Mouse (Mus musculus) testis, postnatal 10 days (tissue): Measurements from ENCODE around the gene Ap1s3.
"Not testable (repeated sequence)": the region's sequence is repeated elsewhere in the genome, so short reads cannot be mapped to it uniquely, and the experiment has no call there.

Experiments used
- DNase-seq: peaks from one replicate; pipeline ENCODE4 v3.0.0; 2021; ENCODE audit warnings: low spot score

Ap1s3 gene

DNA sequence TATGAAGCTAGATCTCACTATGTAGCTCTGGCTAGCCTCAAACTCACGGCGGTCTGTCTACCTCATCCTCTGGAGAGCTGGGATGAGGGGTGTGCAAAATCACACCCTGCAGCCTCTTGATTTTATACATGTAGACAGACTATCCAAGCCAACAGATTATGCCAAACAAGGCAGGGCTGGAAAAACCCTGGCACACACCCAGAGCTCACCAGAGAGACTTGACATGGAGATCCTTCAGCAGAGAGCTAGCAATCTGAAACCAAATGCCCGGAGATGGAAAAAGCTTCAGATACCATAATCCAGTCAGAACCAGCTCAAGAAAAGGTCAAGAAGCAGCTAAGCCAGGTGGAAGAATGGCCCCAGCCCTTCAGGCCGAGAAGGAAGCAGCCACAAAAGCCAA lies 6.9 kb downstream of the Ap1s3 start:
- DNase-seq: no peak

DNA sequence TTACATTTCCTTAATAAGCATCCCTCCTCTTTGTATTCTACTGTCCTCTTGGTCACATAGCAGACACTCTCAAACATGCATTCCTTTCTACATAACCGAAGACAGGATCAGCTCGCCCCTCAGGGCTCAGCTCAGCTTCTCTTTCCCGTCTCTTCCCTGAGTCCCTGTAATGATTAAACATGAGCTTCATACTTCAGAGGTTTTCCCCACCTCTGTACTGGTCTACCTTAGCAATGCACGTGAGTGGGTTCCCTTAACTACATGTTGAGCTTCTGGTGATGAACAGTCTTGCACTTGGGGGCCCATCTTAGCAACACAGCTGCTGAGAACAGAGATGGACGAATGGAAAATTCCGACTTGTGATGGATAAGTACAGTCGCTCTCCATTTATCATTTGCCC lies 12.2 kb downstream of the Ap1s3 start:
- no peak for DNase-seq

DNA sequence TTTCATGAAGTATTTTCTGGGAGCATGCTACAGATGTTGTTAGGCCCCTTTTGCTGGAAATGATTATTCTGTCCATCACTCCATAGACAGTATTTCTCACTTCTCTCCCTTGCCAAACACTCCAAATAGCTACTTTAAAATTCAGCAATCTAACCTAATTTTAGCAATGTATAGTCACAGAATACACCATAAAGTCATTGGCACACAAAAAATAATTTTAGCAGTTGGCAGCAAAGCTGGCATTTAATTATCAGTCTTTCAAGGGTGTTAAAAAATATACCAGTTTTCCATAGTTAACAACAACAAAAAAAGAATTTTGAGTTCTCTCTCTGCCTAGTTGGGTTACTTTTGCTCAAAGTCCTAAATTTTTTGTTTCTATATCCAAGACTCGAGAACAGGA lies 14.4 kb downstream of the Ap1s3 start:
- no peak for DNase-seq

DNA sequence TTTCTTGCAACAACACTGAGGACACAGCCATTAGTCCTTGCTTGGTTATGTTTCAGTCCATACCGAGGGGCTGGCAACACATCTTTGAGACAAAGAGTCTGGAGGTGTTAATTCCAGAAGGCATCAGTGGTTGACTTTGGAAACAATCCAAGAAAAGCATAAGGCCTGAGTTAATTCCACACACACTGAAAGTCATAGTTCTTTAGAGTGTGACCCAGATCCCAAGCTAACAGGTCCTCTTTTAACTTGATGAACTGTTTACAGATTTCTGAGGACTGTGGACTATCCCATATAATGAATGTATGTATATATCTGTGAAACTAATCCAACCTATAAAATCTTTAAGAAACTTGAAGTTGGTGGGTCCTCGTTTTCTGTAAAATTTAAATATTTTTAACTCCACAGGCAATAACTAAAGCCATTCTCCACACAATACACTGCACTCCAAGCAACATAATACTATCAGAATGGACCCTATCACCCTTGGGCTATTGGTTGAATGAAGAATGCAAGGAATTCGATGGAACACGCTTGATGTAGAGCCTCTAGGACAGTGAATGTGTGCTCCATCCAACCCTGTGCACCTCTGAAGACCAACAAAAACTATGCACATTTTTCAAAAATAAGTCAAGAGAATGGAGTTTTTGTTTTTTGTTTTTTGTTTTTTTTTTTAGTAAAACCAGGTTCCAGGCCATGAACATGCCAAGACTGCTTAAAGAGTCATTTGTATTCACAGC lies 15.8 kb downstream of the Ap1s3 start:
- DNase-seq: no peak

DNA sequence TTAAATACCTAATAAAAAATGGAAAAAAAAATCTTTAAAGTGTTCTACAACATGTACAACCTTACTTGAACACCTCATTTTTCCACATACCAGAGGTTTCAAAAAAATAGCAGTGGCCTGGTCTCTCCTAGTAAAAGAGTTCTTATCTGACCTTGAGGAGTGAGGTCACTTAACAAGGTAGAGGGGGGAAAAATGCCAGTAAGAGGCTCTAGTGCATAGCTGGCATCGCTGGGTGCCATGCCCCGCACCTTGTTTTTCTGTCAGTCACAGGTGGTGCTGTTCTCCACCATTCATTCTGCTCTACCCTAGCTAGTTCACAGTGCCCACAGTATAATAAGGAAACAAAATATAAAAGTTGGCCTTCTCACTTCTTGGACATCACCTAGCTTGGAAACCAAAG lies 16.8 kb downstream of the Ap1s3 start:
- no peak for DNase-seq

DNA sequence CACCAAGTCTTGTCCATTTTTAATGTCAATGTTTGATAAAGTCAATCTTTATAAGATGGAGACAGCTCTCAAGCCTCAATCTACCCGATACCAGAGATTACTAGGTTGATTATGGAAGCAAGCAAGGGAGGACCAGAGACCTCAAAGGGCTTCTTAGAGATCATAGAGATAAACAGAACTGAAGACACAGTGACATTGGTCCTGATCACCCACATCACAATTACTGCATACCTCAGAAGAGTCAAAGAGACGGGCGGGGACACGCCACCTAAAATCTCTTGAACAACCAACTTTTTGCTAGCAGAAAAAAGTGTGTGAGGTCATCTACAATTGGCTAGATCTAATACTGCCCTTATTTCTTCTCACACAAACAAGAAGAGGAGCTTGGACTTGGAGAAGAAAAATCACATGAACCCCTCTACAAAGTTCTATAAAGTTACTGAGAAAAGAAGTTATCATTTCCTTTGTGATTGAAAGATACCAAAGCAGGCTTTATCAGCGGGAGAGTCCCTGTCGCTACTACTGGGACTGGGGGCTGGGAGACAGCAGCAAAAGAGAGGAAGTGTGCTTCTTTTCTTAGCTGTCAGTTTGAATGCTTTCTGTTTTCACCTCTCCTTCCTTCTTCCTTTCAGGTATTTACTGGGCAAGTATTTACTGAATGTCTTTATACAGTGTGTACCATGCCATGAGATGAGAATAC lies 28.2 kb downstream of the Ap1s3 start:
- DNase-seq: no peak

DNA sequence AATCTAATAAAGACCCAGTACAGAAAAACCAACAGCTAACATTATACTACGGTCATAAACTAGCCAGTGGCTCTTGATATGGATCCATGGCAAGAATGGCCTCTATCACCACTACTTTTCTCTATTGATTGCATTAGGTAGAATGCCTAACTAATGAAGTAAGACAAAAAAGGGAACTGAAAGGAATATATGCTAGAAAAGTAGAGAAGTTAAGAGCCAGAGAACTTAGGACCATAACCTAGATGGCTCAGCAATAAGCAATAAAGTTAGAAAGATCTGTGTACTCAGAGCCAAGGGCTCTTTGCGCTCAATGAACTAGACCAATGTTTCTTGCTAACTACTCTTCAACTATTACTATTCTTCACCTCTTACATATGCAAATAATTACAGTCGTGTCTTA lies 29.1 kb downstream of the Ap1s3 start:
- DNase-seq: no peak

DNA sequence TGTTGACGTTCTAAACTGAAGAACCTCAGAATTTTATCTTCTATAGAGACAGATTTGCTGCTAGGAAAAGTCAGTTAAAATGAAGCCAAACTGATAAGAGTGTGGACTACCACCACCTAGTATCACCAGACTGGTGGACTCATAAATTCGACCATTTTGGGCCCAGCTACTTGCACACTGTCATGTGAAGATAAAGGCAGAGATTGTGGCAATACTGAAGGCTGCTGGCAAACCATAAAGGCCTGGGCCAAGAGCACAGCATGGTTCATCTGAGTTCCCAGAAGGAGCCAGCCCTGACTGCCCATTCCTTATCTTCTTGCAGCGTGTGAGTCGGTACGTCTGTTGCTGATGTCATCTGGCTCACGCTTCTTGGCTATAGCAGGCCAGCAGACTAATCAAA lies 30.4 kb downstream of the Ap1s3 start:
- no peak for DNase-seq

DNA sequence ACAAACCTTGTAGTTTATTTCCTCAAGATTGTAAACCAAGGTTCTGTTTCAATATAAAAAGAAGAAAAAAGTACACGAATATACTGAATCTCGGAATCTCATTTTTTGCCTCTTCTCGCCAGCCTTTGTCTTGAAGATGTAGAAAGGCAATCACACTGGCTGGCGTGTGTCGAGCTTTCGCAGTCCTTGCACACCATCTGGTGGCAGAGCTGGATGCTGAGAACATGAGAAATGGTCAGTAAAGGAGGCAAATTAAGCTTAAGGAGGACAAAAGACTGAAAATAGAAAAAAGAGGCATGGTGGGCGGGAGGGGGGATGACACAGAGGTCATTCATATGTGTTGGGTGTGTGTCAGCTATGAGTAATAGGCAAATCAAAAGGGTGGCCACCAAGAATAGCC lies 31.6 kb downstream of the Ap1s3 start:
- DNase-seq: peak; percentile 70

DNA sequence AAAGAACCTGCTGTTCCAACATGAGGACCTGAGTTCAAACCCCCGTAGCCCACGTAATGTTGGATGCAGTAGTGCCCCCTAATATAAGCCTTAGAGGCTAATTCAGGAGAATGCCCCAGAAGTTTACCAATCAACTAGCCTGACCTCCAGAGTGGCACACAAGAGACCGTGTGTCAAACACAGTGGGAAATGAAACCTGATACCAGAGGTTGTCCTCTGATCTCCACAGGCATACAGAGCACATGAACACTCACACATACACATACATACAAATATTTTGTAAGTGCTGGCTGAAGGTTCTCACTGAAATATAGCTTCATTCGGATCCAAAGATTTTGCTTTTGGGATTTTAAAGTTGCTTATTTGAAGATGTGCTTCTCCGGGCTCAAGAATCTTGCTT lies 32.1 kb downstream of the Ap1s3 start:
- no peak for DNase-seq

DNA sequence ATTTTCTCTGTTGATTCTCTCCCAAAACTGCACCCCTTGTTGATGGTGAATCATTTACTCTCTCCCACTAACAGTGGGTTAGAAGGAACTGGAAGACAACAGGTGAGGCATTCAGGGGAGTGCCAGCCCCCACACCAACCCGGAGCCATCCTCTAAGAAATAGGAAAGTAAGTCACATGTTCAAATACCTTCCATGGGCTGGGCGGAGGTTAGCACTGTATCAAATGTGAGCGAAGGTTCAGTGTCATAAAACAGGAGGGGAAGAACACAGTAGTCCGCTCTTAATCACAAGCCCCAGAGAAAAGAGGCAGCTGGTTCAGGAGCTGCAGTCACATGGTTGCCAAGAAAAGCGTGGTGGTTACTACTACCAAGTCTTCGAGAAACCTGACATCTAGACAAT lies 32.7 kb downstream of the Ap1s3 start:
- DNase-seq: no peak

DNA sequence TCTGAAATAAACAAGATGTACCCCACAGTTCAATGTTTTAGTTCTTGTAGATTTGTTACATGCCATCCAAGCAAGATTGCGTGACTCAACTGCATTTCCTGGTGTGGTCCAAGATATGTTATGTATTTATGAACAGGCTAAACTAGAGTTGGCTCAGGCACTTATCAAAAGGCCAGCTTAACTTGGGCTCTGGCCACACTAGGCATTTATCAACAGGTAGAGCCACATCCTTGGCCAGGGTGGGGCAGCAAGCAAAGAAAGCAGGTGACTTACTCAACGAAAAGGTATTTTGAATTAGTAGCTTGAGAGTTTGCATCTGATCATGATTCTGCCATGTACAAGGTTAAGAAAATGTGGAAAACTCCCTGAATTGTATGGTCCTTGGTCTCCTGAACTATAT lies 34.0 kb downstream of the Ap1s3 start:
- DNase-seq: no peak

DNA sequence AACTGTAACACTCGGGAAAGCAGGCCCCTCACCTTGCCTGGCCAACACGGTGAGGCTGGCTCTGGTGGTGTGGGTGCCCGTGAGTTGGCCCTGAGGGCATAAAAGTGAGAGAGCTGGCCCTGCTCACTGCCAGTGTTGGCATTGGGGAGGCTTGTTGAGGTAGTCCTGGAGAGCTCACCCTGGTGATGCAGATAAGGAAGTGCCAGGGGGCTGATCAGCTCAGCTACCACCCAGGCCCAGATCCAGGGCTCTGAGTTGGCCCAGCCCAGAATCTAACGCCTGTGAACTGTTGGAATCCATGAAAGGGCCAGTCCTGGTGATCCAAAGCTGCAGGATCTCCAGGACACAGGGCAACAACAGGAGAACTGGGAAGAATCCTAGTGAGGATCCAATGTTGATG lies 40.3 kb downstream of the Ap1s3 start:
- no peak for DNase-seq

DNA sequence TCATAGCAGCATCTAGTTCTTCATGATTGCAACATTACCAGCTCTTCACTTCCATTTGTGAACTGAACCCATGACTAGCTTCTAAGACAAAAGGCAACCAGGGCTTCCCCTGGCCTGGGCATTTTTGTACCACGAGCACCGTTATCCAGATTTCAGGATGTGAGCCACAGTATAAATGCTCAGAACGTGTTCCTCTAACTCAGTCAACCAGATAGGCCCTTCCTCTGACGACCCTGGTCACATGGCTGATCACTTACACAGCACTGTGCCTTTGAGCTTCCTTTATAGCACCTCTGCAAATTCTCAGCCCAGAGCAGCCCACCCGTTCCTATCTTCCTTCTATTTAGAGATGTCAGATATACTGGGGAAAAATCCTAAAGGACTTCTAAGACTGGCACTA lies 42.0 kb downstream of the Ap1s3 start:
- no peak for DNase-seq

DNA sequence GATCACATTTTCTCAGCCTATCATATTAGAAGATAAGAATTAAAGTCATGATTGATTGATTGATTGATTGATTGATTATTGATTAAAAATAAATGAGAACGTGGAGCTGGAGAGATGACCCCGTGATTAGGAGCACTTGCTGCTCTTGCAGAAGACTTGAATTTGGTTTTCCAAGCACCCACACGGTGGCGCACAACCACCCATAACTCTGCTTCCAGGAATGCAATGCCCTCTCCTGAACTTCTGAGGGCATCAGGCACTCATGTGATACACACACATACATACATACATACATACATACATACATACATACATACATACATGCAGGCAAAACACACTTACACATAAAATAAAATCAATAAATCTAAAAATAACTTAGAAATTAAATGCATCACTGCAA lies 45.6 kb downstream of the Ap1s3 start:
- no peak for DNase-seq

DNA sequence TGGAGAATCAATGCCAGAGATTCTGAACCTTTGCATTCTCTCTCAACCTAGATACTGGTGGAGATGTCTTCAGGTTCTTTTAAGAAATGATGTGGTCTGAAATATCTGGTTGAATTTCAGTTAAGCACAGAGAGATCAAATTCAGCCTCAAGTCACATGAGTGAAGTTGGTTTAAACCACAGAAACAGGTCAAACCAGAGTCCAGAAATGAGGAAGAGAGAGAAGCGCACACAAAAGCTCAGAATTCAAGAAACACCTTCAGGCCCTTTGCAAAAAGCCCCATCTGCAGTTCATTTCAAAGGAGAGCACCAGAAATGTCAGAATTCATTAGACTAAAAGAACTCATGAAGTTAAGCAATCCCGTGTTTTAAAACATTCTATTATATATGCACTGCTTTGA lies 52.3 kb downstream of the Ap1s3 start:
- DNase-seq: no peak

DNA sequence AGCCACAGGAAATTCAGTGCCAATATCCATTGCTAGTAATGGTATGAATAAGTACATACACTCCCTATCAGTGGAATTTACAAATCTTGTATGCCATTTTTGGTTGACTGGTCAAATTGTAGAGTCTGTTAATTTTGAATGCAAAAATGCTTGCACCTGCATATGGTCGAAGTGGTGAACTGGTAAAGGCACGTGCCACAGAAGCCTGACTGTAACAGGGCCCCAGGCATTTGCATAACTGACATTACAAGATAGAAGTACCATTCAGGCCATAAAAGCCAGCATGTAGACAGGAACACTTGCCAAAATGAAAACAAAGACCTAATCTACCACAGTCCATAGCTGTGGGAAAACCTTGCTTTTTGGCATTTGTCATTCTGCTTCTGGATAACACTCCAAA lies 55.3 kb downstream of the Ap1s3 start:
- DNase-seq: no peak

DNA sequence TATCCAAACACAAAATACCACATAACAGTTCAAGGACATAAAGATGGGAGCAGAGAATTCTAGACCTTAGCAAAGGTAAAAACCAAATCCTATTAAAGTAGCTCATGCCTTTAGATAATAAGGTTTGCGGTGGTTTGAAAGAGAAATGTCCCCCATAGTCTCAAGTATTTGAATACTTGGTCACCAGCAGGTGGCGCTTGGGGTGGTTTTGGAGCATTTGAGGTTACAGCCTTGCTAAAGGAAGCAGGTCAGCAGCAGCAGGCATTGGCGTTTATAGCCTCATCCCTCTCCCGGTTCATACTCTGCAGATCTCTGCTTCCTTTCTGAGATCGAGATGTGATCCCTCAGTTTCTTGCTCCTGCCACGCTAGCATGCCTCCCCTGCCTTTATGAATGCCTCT lies 57.3 kb downstream of the Ap1s3 start:
- DNase-seq: peak; percentile 44

DNA sequence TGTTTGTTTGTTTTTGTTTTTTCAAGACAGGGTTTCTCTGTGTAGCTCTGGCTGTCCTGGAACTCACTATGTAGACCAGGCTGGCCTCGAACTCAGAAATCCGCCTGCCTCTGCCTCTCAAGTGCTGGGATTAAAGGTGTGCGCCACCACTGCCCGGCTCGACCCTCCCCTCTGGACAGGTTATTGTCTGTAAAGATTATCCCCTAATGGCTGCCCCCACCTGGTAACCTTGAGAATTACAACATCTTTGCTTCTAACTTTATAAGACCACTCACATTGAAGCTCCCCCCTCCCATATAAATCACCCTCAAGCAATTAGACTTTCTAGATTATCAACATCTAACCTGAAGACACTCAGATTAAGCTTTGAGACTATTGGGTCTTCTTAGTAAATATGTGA lies 60.5 kb downstream of the Ap1s3 start:
- not testable (repeated sequence) for DNase-seq

DNA sequence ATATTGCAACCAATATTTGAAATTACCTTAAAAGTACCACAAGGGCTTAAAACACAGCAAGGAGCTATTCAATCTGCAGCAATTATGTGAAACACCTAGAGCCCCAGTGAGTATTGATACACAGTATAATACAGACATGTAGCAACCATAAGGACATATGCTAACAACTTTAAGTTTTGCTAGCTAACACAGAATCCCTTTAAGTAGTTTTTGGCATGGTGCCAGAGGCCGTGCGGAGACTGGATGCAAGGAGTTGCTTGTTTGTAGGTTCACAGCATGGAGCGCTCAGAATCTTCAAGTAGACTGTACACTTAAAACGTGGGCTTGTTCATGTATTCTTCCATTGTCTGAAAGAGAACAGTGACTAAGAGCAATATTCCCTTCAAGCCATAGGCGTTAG lies 62.9 kb downstream of the Ap1s3 start:
- not testable (repeated sequence) for DNase-seq

DNA sequence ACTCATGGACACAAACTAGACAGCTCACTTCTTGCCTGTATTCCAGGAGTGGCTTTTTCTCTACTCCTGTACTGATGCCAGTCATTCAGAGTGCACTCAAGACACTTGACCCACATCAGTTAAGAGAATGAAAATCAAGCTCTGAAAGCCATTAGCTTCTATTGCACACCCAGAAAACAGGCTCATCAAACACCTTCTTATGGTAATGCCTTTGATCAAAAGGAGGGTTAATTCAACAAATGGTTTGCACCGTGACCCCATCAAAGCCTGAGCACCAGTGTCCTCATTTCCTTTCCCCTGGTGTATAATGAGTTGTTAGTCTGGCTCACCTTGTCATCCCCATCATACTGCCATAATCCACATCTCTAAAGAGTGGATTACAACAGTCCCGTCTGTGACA lies 69.3 kb downstream of the Ap1s3 start:
- DNase-seq: no peak

DNA sequence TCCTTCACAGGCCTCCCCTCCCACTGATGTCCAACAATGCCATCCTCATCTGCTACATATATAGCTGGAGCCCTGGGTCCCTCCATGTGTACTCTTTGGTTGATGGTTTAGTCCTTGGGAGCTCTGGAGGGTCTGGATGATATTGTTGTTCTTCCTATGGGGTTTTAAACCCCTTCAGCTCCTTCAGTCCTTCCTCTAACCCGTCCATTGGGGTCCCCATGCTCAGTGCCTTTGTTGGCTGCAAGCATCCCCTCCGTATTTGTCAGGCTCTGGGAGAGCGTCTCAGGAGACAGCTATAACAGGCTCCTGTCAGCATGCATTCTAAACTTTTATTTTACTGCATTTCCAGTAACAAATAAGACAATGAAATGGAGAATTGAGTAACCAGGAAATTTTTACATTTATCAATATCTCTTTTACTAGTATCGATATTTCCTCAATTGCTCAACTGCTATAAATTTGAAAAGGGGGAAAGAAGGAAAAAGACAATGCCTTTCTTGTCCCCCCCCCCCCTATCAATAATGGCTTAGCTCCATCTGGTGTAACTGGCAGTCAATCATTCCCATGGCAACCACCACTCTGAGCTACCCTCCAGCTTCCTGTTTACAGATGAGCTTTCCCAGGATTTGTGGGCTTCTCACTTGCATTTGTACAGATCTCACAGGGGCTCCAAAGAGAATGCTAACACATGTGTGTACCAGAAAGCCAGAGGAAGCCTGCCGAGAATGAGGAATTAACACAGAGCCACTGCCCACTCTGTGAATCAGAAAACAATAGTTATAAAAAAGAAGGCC lies 73.2 kb downstream of the Ap1s3 start:
- DNase-seq: no peak

DNA sequence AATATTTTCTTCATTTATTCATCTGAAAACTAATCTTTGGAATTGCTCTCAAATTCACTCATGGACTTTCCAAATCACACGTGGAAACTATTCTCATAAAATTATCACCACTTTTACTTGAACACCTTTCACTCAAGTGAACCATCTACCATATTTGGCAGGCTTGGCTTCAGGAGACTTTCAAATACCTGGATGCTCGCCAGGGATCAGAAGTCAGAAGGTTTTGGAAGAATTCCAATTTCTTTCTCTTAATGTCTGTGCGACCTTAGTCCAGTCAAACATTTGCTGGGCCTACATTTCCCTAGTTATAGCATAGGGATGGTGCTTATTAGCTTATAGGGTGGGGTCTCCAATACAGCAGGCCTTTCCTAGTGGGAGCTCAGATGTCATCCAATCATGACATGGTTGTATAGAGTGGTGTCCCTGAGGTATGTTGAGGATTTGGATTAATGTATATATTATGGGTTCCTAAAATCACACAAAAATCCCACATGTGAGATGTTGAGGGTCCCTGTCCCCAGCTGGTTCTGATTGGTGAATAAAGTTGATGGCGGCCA lies 79.0 kb downstream of the Ap1s3 start:
- no peak for DNase-seq
